Mouse (Mus musculus) heart, adult 2 months (tissue): ENCODE measurements around the gene Pla2g1b.

ENCODE experiments used
- CTCF ChIP-seq: fragments of 200-600 bp; IDR thresholded peaks from 2 replicates; pipeline ENCODE4 v1.8.1; 2022; ENCODE audit warnings: antibody characterized with exemption, mild to moderate bottlenecking, moderate library complexity
- EP300 ChIP-seq: fragments of 200-500 bp; IDR thresholded peaks from 2 replicates; pipeline ENCODE4 v1.6.1; 2011; ENCODE audit warnings: low read depth, low read length, control low read depth; ENCODE audit not compliant: insufficient read depth
- POLR2A ChIP-seq: fragments of 200-500 bp; IDR thresholded peaks from 2 replicates; pipeline ENCODE4 v1.6.1; 2011; ENCODE audit warnings: mild to moderate bottlenecking, low read depth, low read length, control low read depth; ENCODE audit not compliant: insufficient read depth

- TF ChIP-seq CTCF (no peak), POLR2A (peak; percentile 50; the same call in 1 of the 2 replicates), EP300 (no peak)
Observed at GRCm38 (mm10) chr5:115508859-115509147, 42.7 kb downstream of the Pla2g1b start.
